Mouse (Mus musculus) lung, embryonic 15.5 days (tissue): ENCODE results near the gene Slc1a3. TPM values are rescaled to one million over a fixed set of nuclear protein-coding genes. Genes with fewer than 3 reads are reported as not detected.
A peak's percentile ranks its signal among the peaks of the same experiment; 100 is the strongest.

Experiments
- ATAC-seq: fragments of 200-750 bp; cut with Nextera tagmentation; 2 replicates; pipeline ENCODE4 v1.8.0; 2017; ENCODE audit warnings: moderate number of reproducible peaks, borderline replicate concordance; ENCODE audit not compliant: low FRiP score, low TSS enrichment; ENCODE audit errors: extremely low read depth
- H3K27ac ChIP-seq: fragments of 300-500 bp; sonication (generic); 2 replicates; pipeline ENCODE4 v1.5.1; 2015; ENCODE audit warnings: moderate library complexity, mild to moderate bottlenecking, inconsistent platforms
- H3K27me3 ChIP-seq: fragments of 300-500 bp; sonication (generic); 2 replicates; pipeline ENCODE4 v1.6.1; 2015; ENCODE audit warnings: inconsistent platforms
- H3K36me3 ChIP-seq: fragments of 300-500 bp; sonication (generic); 2 replicates; pipeline ENCODE4 v1.6.1; 2015; ENCODE audit warnings: inconsistent platforms
- H3K4me1 ChIP-seq: fragments of 300-500 bp; sonication (generic); 2 replicates; pipeline ENCODE4 v1.6.1; 2015; ENCODE audit warnings: inconsistent platforms
- H3K4me2 ChIP-seq: fragments of 300-500 bp; sonication (generic); 2 replicates; pipeline ENCODE4 v1.6.1; 2015; ENCODE audit warnings: inconsistent platforms, mild to moderate bottlenecking, moderate library complexity
- H3K4me3 ChIP-seq: fragments of 300-500 bp; sonication (generic); 2 replicates; pipeline ENCODE4 v1.5.1; 2015; ENCODE audit warnings: mild to moderate bottlenecking, inconsistent platforms
- H3K9ac ChIP-seq: fragments of 300-500 bp; sonication (generic); 2 replicates; pipeline ENCODE4 v1.6.1; 2015; ENCODE audit warnings: inconsistent platforms
- H3K9me3 ChIP-seq: fragments of 300-500 bp; sonication (generic); 2 replicates; pipeline ENCODE4 v1.6.1; 2016; ENCODE audit warnings: inconsistent platforms
- WGBS: fragments of 180-500 bp; shearing (Covaris S2); methylation state at CpG from one replicate; pipeline ENCODE4 v1.1.7; 2015; 5-methylcytosine and 5-hydroxymethylcytosine counted together
- polyA plus RNA-seq: library from polyadenylated mRNA; unstranded; fragments of >200 nt; fragmentation: Nextera tagmentation; extraction: Ambion mirVana; gene quantifications from 2 replicates; pipeline ENCODE4 v1.2.1, GENCODE M21; 2015

Slc1a3 gene
- polyA plus RNA-seq, 1 experiment from 2014 or later = 23.8 TPM

- Histone ChIP-seq H3K9ac (no peak overlapping the region), H3K9me3 (no peaks in the 10 kb centered on the region), H3K36me3 (no peaks in the 10 kb centered on the region), H3K4me1 (peaks cover 34% of the 10 kb centered on the region), H3K4me2 (no peak overlapping the region), H3K27ac (peak overlapping the region; percentile 18; the same call in 1 of the 2 replicates), H3K4me3 (no peak overlapping the region), H3K27me3 (no peaks in the 10 kb centered on the region)
- 48% methylated on average over 9 of the region's 9 CpGs for WGBS
- ATAC-seq = no peak
These were observed 55.3 kb downstream of the Slc1a3 start for GRCm38 (mm10) chr15:8655251-8655650.

GRCm38 (mm10) chr15:8652637-8653036, 57.9 kb downstream of the Slc1a3 start:
- peaks cover 10% of the 10 kb centered on the region for H3K4me1 ChIP-seq
- no peaks in the 10 kb centered on the region for H3K36me3 ChIP-seq
- no peak overlapping the region for H3K4me3 ChIP-seq
- no peak overlapping the region for H3K4me2 ChIP-seq
- H3K27me3 ChIP-seq = no peaks in the 10 kb centered on the region
- no peak for ATAC-seq
- H3K9me3 ChIP-seq = no peaks in the 10 kb centered on the region
- WGBS = 81% methylated on average over 8 of the region's 8 CpGs
- H3K27ac ChIP-seq = no peak overlapping the region
- H3K9ac ChIP-seq = no peak overlapping the region

GRCm38 (mm10) chr15:8643997-8644692, 66.4 kb downstream of the Slc1a3 start:
- Histone ChIP-seq H3K4me3 (no peak overlapping the region), H3K4me1 (no peaks in the 10 kb centered on the region), H3K9ac (no peak overlapping the region), H3K4me2 (no peak overlapping the region), H3K27me3 (no peaks in the 10 kb centered on the region), H3K9me3 (no peaks in the 10 kb centered on the region), H3K36me3 (peaks cover 7% of the 10 kb centered on the region; the same call in 1 of the 2 replicates), H3K27ac (peak overlapping the region; percentile 81)
- 47% methylated on average over 8 of the region's 8 CpGs for WGBS
- no peak for ATAC-seq

GRCm38 (mm10) chr15:8639856-8640255, 70.7 kb downstream of the Slc1a3 start:
- Histone ChIP-seq H3K9ac (no peak overlapping the region), H3K27me3 (no peaks in the 10 kb centered on the region), H3K9me3 (no peaks in the 10 kb centered on the region), H3K27ac (no peak overlapping the region), H3K36me3 (peaks cover 7% of the 10 kb centered on the region; the same call in 1 of the 2 replicates), H3K4me1 (peaks cover 11% of the 10 kb centered on the region), H3K4me3 (no peak overlapping the region), H3K4me2 (no peak overlapping the region)
- WGBS = 52% methylated on average over 2 of the region's 2 CpGs
- no peak for ATAC-seq

GRCm38 (mm10) chr15:8638568-8639325, 71.8 kb downstream of the Slc1a3 start:
- no peak overlapping the region for H3K27ac ChIP-seq
- no peak overlapping the region for H3K9ac ChIP-seq
- no peaks in the 10 kb centered on the region for H3K9me3 ChIP-seq
- H3K4me1 ChIP-seq = peaks cover 11% of the 10 kb centered on the region
- H3K4me3 ChIP-seq = no peak overlapping the region
- WGBS = 61% methylated on average over 15 of the region's 15 CpGs
- H3K27me3 ChIP-seq = no peaks in the 10 kb centered on the region
- H3K36me3 ChIP-seq = peaks cover 7% of the 10 kb centered on the region; the same call in 1 of the 2 replicates
- ATAC-seq = peak; percentile 97
- no peak overlapping the region for H3K4me2 ChIP-seq

GRCm38 (mm10) chr15:8637283-8637682, 73.3 kb downstream of the Slc1a3 start:
- peaks cover 15% of the 10 kb centered on the region for H3K4me1 ChIP-seq
- no peak overlapping the region for H3K4me3 ChIP-seq
- H3K27ac ChIP-seq = no peak overlapping the region
- H3K9ac ChIP-seq = no peak overlapping the region
- no peak overlapping the region for H3K4me2 ChIP-seq
- ATAC-seq = no peak
- H3K9me3 ChIP-seq = no peaks in the 10 kb centered on the region
- 60% methylated on average over 2 of the region's 2 CpGs for WGBS
- H3K36me3 ChIP-seq = peaks cover 6% of the 10 kb centered on the region; the same call in 1 of the 2 replicates
- H3K27me3 ChIP-seq = no peaks in the 10 kb centered on the region

- Histone ChIP-seq H3K36me3 (no peaks in the 10 kb centered on the region), H3K4me3 (no peak overlapping the region), H3K27ac (no peak overlapping the region), H3K4me2 (no peak overlapping the region), H3K27me3 (no peaks in the 10 kb centered on the region), H3K4me1 (peaks cover 15% of the 10 kb centered on the region), H3K9me3 (no peaks in the 10 kb centered on the region), H3K9ac (no peak overlapping the region)
- ATAC-seq = no peak
- 86% methylated on average over 15 of the region's 15 CpGs for WGBS
These were observed 74.6 kb downstream of the Slc1a3 start for GRCm38 (mm10) chr15:8635974-8636373.

- Histone ChIP-seq H3K4me3 (no peak overlapping the region), H3K4me1 (peaks cover 15% of the 10 kb centered on the region), H3K36me3 (no peaks in the 10 kb centered on the region), H3K4me2 (no peak overlapping the region), H3K9ac (no peak overlapping the region), H3K27me3 (no peaks in the 10 kb centered on the region), H3K9me3 (no peaks in the 10 kb centered on the region), H3K27ac (no peak overlapping the region)
- 74% methylated on average over 4 of the region's 4 CpGs for WGBS
- no peak for ATAC-seq
These were observed 75.8 kb downstream of the Slc1a3 start for GRCm38 (mm10) chr15:8634807-8635206.

- H3K27me3 ChIP-seq = no peaks in the 10 kb centered on the region
- no peak overlapping the region for H3K9ac ChIP-seq
- no peaks in the 10 kb centered on the region for H3K36me3 ChIP-seq
- H3K9me3 ChIP-seq = no peaks in the 10 kb centered on the region
- H3K4me1 ChIP-seq = peaks cover 18% of the 10 kb centered on the region
- ATAC-seq = no peak
- no peak overlapping the region for H3K4me3 ChIP-seq
- WGBS = 81% methylated on average over 3 of the region's 3 CpGs
- no peak overlapping the region for H3K27ac ChIP-seq
- H3K4me2 ChIP-seq = no peak overlapping the region
These were observed 76.2 kb downstream of the Slc1a3 start for GRCm38 (mm10) chr15:8634355-8634754.

- H3K27me3 ChIP-seq = no peaks in the 10 kb centered on the region
- no peaks in the 10 kb centered on the region for H3K36me3 ChIP-seq
- ATAC-seq = no peak
- H3K27ac ChIP-seq = no peak overlapping the region
- no peak overlapping the region for H3K9ac ChIP-seq
- no peak overlapping the region for H3K4me2 ChIP-seq
- H3K4me3 ChIP-seq = no peak overlapping the region
- H3K4me1 ChIP-seq = peaks cover 13% of the 10 kb centered on the region
- no peaks in the 10 kb centered on the region for H3K9me3 ChIP-seq
- 72% methylated on average over 6 of the region's 6 CpGs for WGBS
These were observed 77.2 kb downstream of the Slc1a3 start for GRCm38 (mm10) chr15:8633375-8633774.

- no peaks in the 10 kb centered on the region for H3K36me3 ChIP-seq
- WGBS = 17% methylated on average over 10 of the region's 10 CpGs
- ATAC-seq = no peak
- no peak overlapping the region for H3K4me3 ChIP-seq
- H3K27ac ChIP-seq = no peak overlapping the region
- no peak overlapping the region for H3K9ac ChIP-seq
- H3K4me1 ChIP-seq = peaks cover 14% of the 10 kb centered on the region
- peaks cover 5% of the 10 kb centered on the region; the same call in 1 of the 2 replicates for H3K27me3 ChIP-seq
- no peaks in the 10 kb centered on the region for H3K9me3 ChIP-seq
- no peak overlapping the region for H3K4me2 ChIP-seq
These were observed 78.2 kb downstream of the Slc1a3 start for GRCm38 (mm10) chr15:8632361-8632760.

- H3K9ac ChIP-seq = peak overlapping the region; percentile 16; the same call in 1 of the 2 replicates
- ATAC-seq = peak; percentile 91
- peaks cover 20% of the 10 kb centered on the region for H3K4me1 ChIP-seq
- peak overlapping the region; percentile 36 for H3K4me3 ChIP-seq
- peak overlapping the region; percentile 49; the same call in 1 of the 2 replicates for H3K27ac ChIP-seq
- peaks cover 5% of the 10 kb centered on the region; the same call in 1 of the 2 replicates for H3K27me3 ChIP-seq
- under 1% methylated on average over 13 of the region's 13 CpGs for WGBS
- H3K4me2 ChIP-seq = peak overlapping the region; percentile 82
- no peaks in the 10 kb centered on the region for H3K9me3 ChIP-seq
- no peaks in the 10 kb centered on the region for H3K36me3 ChIP-seq
These were observed 81.2 kb downstream of the Slc1a3 start for GRCm38 (mm10) chr15:8629317-8629831.
